ENCODE assay signal across 18 mouse cellular contexts in the genomic region with DNA sequence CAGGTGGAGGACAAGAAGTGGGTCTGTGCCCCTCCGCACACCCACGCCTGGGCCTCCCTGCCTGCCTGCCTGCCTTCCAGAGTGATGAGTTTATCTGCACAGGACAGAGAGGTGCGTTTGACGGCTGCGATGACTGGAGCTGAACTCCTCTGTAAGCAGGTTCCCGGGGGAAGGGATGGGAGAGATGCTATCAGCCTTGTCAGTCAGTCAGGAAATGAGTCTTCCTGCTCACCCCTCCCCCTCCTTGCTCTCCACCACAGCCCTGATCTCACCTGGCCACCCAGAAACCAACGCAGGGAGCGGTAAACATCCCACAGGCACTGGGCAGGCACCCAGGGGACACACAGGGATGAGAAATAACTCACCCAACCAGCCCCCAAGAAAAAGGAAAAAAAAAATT.
DNase-seq lines count a peak whose midpoint lies in the region; ATAC-seq and TF ChIP-seq lines count a peak whose summit lies in the region.
"Had no signal": no experiment of that assay in that cellular context is flagged by ENCODE, and none has a peak within 500 bp of the region (broad histone marks: within the 10 kb centered on the region; RNA-seq: fewer than 3 reads in every experiment).

No protein-coding gene starts in this region.

- peaks cover 17% of the 10 kb centered on the region for H3K4me1 ChIP-seq in hindbrain, embryonic 12.5 days
- H3K4me1 ChIP-seq in hindbrain, postnatal 0 days (ENCODE audit: insufficient read depth, low read length): peaks cover 11% of the 10 kb centered on the region
- peaks cover 7% of the 10 kb centered on the region for H3K4me1 ChIP-seq in midbrain, embryonic 16.5 days (ENCODE audit: control insufficient read depth, insufficient read depth, low read length)
- H3K4me1 ChIP-seq in midbrain, postnatal 0 days (ENCODE audit: insufficient read depth, low read length): no peaks in the 10 kb centered on the region; the same call in 1 of the 2 replicates
- H3K4me1 ChIP-seq in embryonic facial prominence, embryonic 15.5 days: peaks cover 4% of the 10 kb centered on the region; the same call in 1 of the 2 replicates
- H3K4me1 ChIP-seq: intestine, embryonic 15.5 days had no signal

- H3K9me3 ChIP-seq in hindbrain, embryonic 12.5 days (replicated peaks): no peaks in the 10 kb centered on the region
- no peaks in the 10 kb centered on the region for H3K9me3 ChIP-seq in hindbrain, postnatal 0 days (ENCODE audit: low read length)
- H3K9me3 ChIP-seq in midbrain, embryonic 16.5 days (replicated peaks; ENCODE audit: control insufficient read depth, low read length, poor library complexity, severe bottlenecking): no peaks in the 10 kb centered on the region
- H3K9me3 ChIP-seq in midbrain, postnatal 0 days (ENCODE audit: low read length): no peaks in the 10 kb centered on the region
- H3K9me3 ChIP-seq in embryonic facial prominence, embryonic 15.5 days (replicated peaks): no peaks in the 10 kb centered on the region
- H3K9me3 ChIP-seq: embryonic facial prominence, embryonic 12.5 days; forebrain, embryonic 13.5 days; heart, embryonic 12.5 days; intestine, embryonic 15.5 days had no signal

- H3K27me3 ChIP-seq in hindbrain, embryonic 12.5 days: peaks cover 3% of the 10 kb centered on the region; the same call in 1 of the 2 replicates
- no peaks in the 10 kb centered on the region for H3K27me3 ChIP-seq in hindbrain, postnatal 0 days (ENCODE audit: insufficient read depth, low read length)
- no peaks in the 10 kb centered on the region for H3K27me3 ChIP-seq in midbrain, embryonic 16.5 days (ENCODE audit: control insufficient read depth, insufficient read depth, low read depth, low read length)
- no peaks in the 10 kb centered on the region for H3K27me3 ChIP-seq in midbrain, postnatal 0 days (ENCODE audit: insufficient read depth, low read length)
- no peaks in the 10 kb centered on the region for H3K27me3 ChIP-seq in embryonic facial prominence, embryonic 15.5 days
- H3K27me3 ChIP-seq: embryonic facial prominence, embryonic 12.5 days; forebrain, embryonic 13.5 days had no signal

- H3K9ac ChIP-seq in hindbrain, embryonic 12.5 days: no peak overlapping the region
- no peak overlapping the region for H3K9ac ChIP-seq in hindbrain, postnatal 0 days (replicated peaks; ENCODE audit: low read length)
- 0 out of 2 replicates have a peak overlapping the region, but pooled peaks have one; percentile 34 for H3K9ac ChIP-seq in midbrain, embryonic 16.5 days (ENCODE audit: low read depth, low read length)
- H3K9ac ChIP-seq in midbrain, postnatal 0 days (replicated peaks; ENCODE audit: low read length, poor library complexity, severe bottlenecking): no peak overlapping the region
- no peak overlapping the region for H3K9ac ChIP-seq in embryonic facial prominence, embryonic 15.5 days
- H3K9ac ChIP-seq: embryonic facial prominence, embryonic 12.5 days; forebrain, embryonic 13.5 days; forebrain, postnatal 0 days; heart, embryonic 12.5 days; intestine, embryonic 15.5 days had no signal

- peak overlapping the region; percentile 17; the same call in 1 of the 2 replicates for H3K27ac ChIP-seq in hindbrain, embryonic 12.5 days
- H3K27ac ChIP-seq in hindbrain, postnatal 0 days: no peak overlapping the region
- no peak overlapping the region for H3K27ac ChIP-seq in midbrain, embryonic 16.5 days (ENCODE audit: low read length)
- H3K27ac ChIP-seq in midbrain, postnatal 0 days (ENCODE audit: low read depth, low read length): no peak overlapping the region
- no peak overlapping the region for H3K27ac ChIP-seq in embryonic facial prominence, embryonic 15.5 days (replicated peaks)
- H3K27ac ChIP-seq: embryonic facial prominence, embryonic 12.5 days; forebrain, embryonic 13.5 days; gastrocnemius, adult 2 months; intestine, embryonic 15.5 days had no signal

- no peak for TF ChIP-seq CTCF in hindbrain, postnatal 0 days (IDR thresholded peaks at IDR 0.05; ENCODE audit: low read depth)
- TF ChIP-seq CTCF in midbrain, postnatal 0 days (IDR thresholded peaks at IDR 0.05): no peak

- no peak for DNase-seq in hindbrain, postnatal 0 days (ENCODE audit: low spot score)
- no peak for DNase-seq in midbrain, postnatal 0 days (ENCODE audit: low spot score)
- peak; percentile 43 for DNase-seq in 3134 (ENCODE audit: extremely low read depth, insufficient read length, low spot score)
- no peak for DNase-seq in cerebellum, postnatal 25 days
- DNase-seq: adrenal gland, adult 2 months; adrenal gland, postnatal 25 days; cerebellum, adult 2 months; embryo, embryonic 11 days; forebrain, postnatal 0 days; gastrocnemius, adult 2 months; gastrocnemius, postnatal 25 days had no signal

- WGBS in hindbrain, embryonic 12.5 days: 52% methylated on average over 8 of the region's 8 CpGs
- 52% methylated on average over 8 of the region's 8 CpGs for WGBS in hindbrain, postnatal 0 days
- 48% methylated on average over 8 of the region's 8 CpGs for whole genome bisulfite sequencing in midbrain, embryonic 16.5 days
- 49% methylated on average over 8 of the region's 8 CpGs for WGBS in midbrain, postnatal 0 days
- WGBS in embryonic facial prominence, embryonic 15.5 days: 46% methylated on average over 8 of the region's 8 CpGs

- H3K36me3 ChIP-seq in hindbrain, embryonic 12.5 days: no peaks in the 10 kb centered on the region
- no peaks in the 10 kb centered on the region for H3K36me3 ChIP-seq in hindbrain, postnatal 0 days (ENCODE audit: insufficient read depth, low read length)
- no peaks in the 10 kb centered on the region for H3K36me3 ChIP-seq in midbrain, embryonic 16.5 days (ENCODE audit: control insufficient read depth, insufficient read depth, low read length)
- no peaks in the 10 kb centered on the region for H3K36me3 ChIP-seq in midbrain, postnatal 0 days (ENCODE audit: insufficient read depth, low read length)
- H3K36me3 ChIP-seq in embryonic facial prominence, embryonic 15.5 days: no peaks in the 10 kb centered on the region
- H3K36me3 ChIP-seq: embryonic facial prominence, embryonic 12.5 days; heart, embryonic 12.5 days; intestine, embryonic 15.5 days had no signal

- no peak overlapping the region for H3K4me3 ChIP-seq in hindbrain, embryonic 12.5 days
- no peak overlapping the region for H3K4me3 ChIP-seq in hindbrain, postnatal 0 days (ENCODE audit: low read length)
- no peak overlapping the region for H3K4me3 ChIP-seq in midbrain, embryonic 16.5 days (ENCODE audit: low read depth, low read length)
- no peak overlapping the region for H3K4me3 ChIP-seq in midbrain, postnatal 0 days (ENCODE audit: low read depth, low read length)
- no peak overlapping the region for H3K4me3 ChIP-seq in embryonic facial prominence, embryonic 15.5 days (replicated peaks)
- H3K4me3 ChIP-seq: embryonic facial prominence, embryonic 12.5 days; forebrain, embryonic 13.5 days; gastrocnemius, adult 2 months; heart, embryonic 12.5 days; intestine, embryonic 15.5 days had no signal

- ATAC-seq in hindbrain, embryonic 12.5 days (ENCODE audit: low FRiP score): no peak
- no peak for ATAC-seq in hindbrain, postnatal 0 days
- ATAC-seq in midbrain, embryonic 16.5 days: no peak
- no peak for ATAC-seq in midbrain, postnatal 0 days (ENCODE audit: low FRiP score)
- 0 out of 2 replicates have a peak, but pooled peaks have one; percentile 6 for ATAC-seq in embryonic facial prominence, embryonic 15.5 days (ENCODE audit: insufficient number of reproducible peaks, low FRiP score, low TSS enrichment, low read depth)
- ATAC-seq: forebrain, embryonic 13.5 days; forebrain, postnatal 0 days; intestine, embryonic 15.5 days had no signal

- H3K4me2 ChIP-seq in hindbrain, embryonic 12.5 days (replicated peaks): no peak overlapping the region
- H3K4me2 ChIP-seq in hindbrain, postnatal 0 days (ENCODE audit: low read depth, low read length): no peak overlapping the region
- H3K4me2 ChIP-seq in midbrain, embryonic 16.5 days (ENCODE audit: low read length): no peak overlapping the region
- H3K4me2 ChIP-seq in midbrain, postnatal 0 days (ENCODE audit: low read depth, low read length, poor library complexity, severe bottlenecking): no peak overlapping the region
- no peak overlapping the region for H3K4me2 ChIP-seq in embryonic facial prominence, embryonic 15.5 days (replicated peaks)
- H3K4me2 ChIP-seq: embryonic facial prominence, embryonic 12.5 days; forebrain, embryonic 13.5 days; heart, embryonic 12.5 days; intestine, embryonic 15.5 days had no signal
